Mouse (Mus musculus) hindbrain, embryonic 11.5 days (tissue): ENCODE data around the gene Zfp653. TPM values are rescaled to one million over a fixed set of nuclear protein-coding genes. Genes with fewer than 3 reads are reported as not detected.
A peak's percentile ranks its signal among the peaks of the same experiment; 100 is the strongest.

Experiments used
- ATAC-seq: fragments of 200-750 bp; cut with Nextera tagmentation; 2 replicates; pipeline ENCODE4 v1.8.0; 2017; ENCODE audit warnings: mild to moderate bottlenecking, moderate TSS enrichment, moderate library complexity; ENCODE audit not compliant: low FRiP score
- DNase-seq: peaks from one replicate; pipeline ENCODE4 v3.0.0-alpha.2; 2015; ENCODE audit warnings: low spot score
- H3K27ac ChIP-seq: fragments of 300-500 bp; sonication (generic); 2 replicates; pipeline ENCODE4 v1.5.1; 2014; ENCODE audit warnings: mild to moderate bottlenecking, low read depth, low read length
- H3K27me3 ChIP-seq: fragments of 300-500 bp; sonication (generic); 2 replicates; pipeline ENCODE4 v1.6.1; 2014; ENCODE audit warnings: mild to moderate bottlenecking, low read length, moderate library complexity, mixed read lengths; ENCODE audit not compliant: control insufficient read depth, insufficient read depth
- H3K36me3 ChIP-seq: fragments of 300-500 bp; sonication (generic); 2 replicates; pipeline ENCODE4 v1.6.1; 2014; ENCODE audit warnings: mild to moderate bottlenecking, low read length, moderate library complexity, mixed read lengths; ENCODE audit not compliant: control insufficient read depth, insufficient read depth
- H3K4me1 ChIP-seq: fragments of 300-500 bp; sonication (generic); replicated peaks from 2 replicates; pipeline ENCODE4 v1.6.1; 2014; ENCODE audit warnings: low read length, mixed read lengths; ENCODE audit not compliant: control insufficient read depth, insufficient read depth
- H3K4me2 ChIP-seq: fragments of 300-500 bp; sonication (generic); replicated peaks from 2 replicates; pipeline ENCODE4 v1.6.1; 2014; ENCODE audit warnings: mild to moderate bottlenecking, low read depth, low read length
- H3K4me3 ChIP-seq: fragments of 300-500 bp; sonication (generic); 2 replicates; pipeline ENCODE4 v1.5.1; 2014; ENCODE audit warnings: low read depth, low read length
- H3K9ac ChIP-seq: fragments of 300-500 bp; sonication (generic); 2 replicates; pipeline ENCODE4 v1.6.1; 2014; ENCODE audit warnings: low read depth, low read length
- H3K9me3 ChIP-seq: fragments of 300-500 bp; sonication (generic); 2 replicates; pipeline ENCODE4 v1.6.1; 2016; ENCODE audit warnings: low read length; ENCODE audit not compliant: control insufficient read depth
- WGBS: fragments of 180-500 bp; shearing (Covaris S2); extraction: QIAGEN DNeasy Blood & Tissue Kit; methylation state at CpG from one replicate; pipeline ENCODE4 v1.1.7; 2014; 5-methylcytosine and 5-hydroxymethylcytosine counted together
- polyA plus RNA-seq: library from polyadenylated mRNA; unstranded; fragments of >200 nt; fragmentation: Nextera tagmentation; extraction: Ambion mirVana; gene quantifications from 2 replicates; pipeline ENCODE4 v1.2.1, GENCODE M21; 2014

Gene Zfp653
- polyA plus RNA-seq, 1 experiment from 2014 or later: 9.2 TPM

DNA sequence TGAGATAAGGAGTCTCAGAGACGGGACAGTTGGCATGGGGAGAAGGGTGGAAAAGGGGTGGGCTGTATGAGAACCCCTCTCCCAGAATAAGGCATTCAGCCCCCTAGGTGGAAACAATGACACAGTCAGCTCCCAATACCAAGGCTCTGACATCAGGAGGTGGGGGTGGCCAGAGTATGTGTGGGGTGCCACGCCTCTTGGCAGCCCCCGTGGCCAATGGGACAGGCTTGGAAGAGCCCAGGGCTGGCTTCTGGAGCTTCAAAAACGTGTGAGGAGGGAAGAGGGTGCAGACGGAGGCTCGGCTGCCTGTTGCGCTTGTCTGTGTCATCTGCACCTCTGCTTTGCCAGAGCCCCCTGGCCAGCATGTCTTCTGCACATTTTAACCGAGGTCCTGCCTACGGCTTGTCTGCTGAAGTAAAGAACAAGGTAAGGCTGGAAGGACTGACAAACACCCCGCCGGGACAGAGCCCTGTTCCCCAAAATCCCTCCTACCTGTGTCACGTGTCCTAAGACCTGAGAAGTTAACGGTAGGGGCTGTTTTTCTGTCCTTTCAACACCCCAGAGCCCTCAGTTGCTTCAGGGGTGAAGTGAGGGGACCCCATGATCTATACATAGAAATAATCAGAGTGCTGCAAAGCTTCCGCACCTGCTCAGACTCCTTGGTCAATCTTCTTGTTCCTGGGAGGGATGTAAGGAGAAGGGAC lies 28.0 kb upstream of the Zfp653 start, which contains the start of gene Cnn1:
TSS of gene Cnn1 (plus strand) at position 224 of the 704 bp plus-strand sequence.
- Histone ChIP-seq H3K27me3 (peaks cover 24% of the 10 kb centered on the region), H3K9me3 (no peaks in the 10 kb centered on the region), H3K36me3 (no peaks in the 10 kb centered on the region), H3K4me1 (peaks cover 3% of the 10 kb centered on the region; the same call in 1 of the 2 replicates), H3K4me2 (no peak within 1 kb of the TSS), H3K4me3 (no peak within 1 kb of the TSS), H3K9ac (no peak within 1 kb of the TSS), H3K27ac (no peak within 1 kb of the TSS)
- ATAC-seq (no peak), DNase-seq (no peak)
- WGBS: 8% methylated on average over 14 of the region's 14 CpGs

- Histone ChIP-seq H3K9ac (peak overlapping the region; percentile 48), H3K27ac (no peak overlapping the region), H3K27me3 (peaks cover 19% of the 10 kb centered on the region), H3K4me3 (peak overlapping the region; percentile 30), H3K36me3 (no peaks in the 10 kb centered on the region), H3K4me2 (peak overlapping the region; percentile 60), H3K9me3 (no peaks in the 10 kb centered on the region), H3K4me1 (peaks cover 3% of the 10 kb centered on the region; the same call in 1 of the 2 replicates)
- peak; percentile 66; the same call in 1 of the 2 replicates for ATAC-seq
- 5% methylated on average over 24 of the region's 24 CpGs for WGBS
- peak; percentile 84 for DNase-seq
These were observed 24.7 kb upstream of the Zfp653 start for GRCm38 (mm10) chr9:22095854-22096307.

GRCm38 (mm10) chr9:22092746-22093145 lies 21.6 kb upstream of the Zfp653 start:
- no peak overlapping the region for H3K4me2 ChIP-seq
- no peak overlapping the region for H3K9ac ChIP-seq
- peaks cover 3% of the 10 kb centered on the region; the same call in 1 of the 2 replicates for H3K4me1 ChIP-seq
- no peaks in the 10 kb centered on the region; the same call in 1 of the 2 replicates for H3K27me3 ChIP-seq
- no peak overlapping the region for H3K27ac ChIP-seq
- whole genome bisulfite sequencing: 85% methylated on average over 6 of the region's 6 CpGs
- H3K9me3 ChIP-seq: no peaks in the 10 kb centered on the region
- H3K36me3 ChIP-seq: no peaks in the 10 kb centered on the region
- ATAC-seq (no peak), DNase-seq (no peak)
- H3K4me3 ChIP-seq: no peak overlapping the region

GRCm38 (mm10) chr9:22089986-22090385 lies 18.8 kb upstream of the Zfp653 start:
- Histone ChIP-seq H3K4me1 (no peaks in the 10 kb centered on the region), H3K27ac (no peak overlapping the region), H3K9me3 (no peaks in the 10 kb centered on the region), H3K4me3 (no peak overlapping the region), H3K9ac (no peak overlapping the region), H3K4me2 (no peak overlapping the region), H3K27me3 (no peaks in the 10 kb centered on the region), H3K36me3 (no peaks in the 10 kb centered on the region)
- DNase-seq (no peak), ATAC-seq (no peak)
- 86% methylated on average over 7 of the region's 7 CpGs for WGBS

- no peak overlapping the region for H3K27ac ChIP-seq
- no peaks in the 10 kb centered on the region for H3K27me3 ChIP-seq
- H3K4me1 ChIP-seq: peaks cover 3% of the 10 kb centered on the region; the same call in 1 of the 2 replicates
- H3K4me2 ChIP-seq: no peak overlapping the region
- no peak overlapping the region for H3K4me3 ChIP-seq
- no peak overlapping the region for H3K9ac ChIP-seq
- ATAC-seq (no peak), DNase-seq (no peak)
- no peaks in the 10 kb centered on the region for H3K9me3 ChIP-seq
- H3K36me3 ChIP-seq: no peaks in the 10 kb centered on the region
- WGBS: 97% methylated on average over 7 of the region's 7 CpGs
These were observed 18.1 kb upstream of the Zfp653 start for GRCm38 (mm10) chr9:22089281-22089680.

DNA sequence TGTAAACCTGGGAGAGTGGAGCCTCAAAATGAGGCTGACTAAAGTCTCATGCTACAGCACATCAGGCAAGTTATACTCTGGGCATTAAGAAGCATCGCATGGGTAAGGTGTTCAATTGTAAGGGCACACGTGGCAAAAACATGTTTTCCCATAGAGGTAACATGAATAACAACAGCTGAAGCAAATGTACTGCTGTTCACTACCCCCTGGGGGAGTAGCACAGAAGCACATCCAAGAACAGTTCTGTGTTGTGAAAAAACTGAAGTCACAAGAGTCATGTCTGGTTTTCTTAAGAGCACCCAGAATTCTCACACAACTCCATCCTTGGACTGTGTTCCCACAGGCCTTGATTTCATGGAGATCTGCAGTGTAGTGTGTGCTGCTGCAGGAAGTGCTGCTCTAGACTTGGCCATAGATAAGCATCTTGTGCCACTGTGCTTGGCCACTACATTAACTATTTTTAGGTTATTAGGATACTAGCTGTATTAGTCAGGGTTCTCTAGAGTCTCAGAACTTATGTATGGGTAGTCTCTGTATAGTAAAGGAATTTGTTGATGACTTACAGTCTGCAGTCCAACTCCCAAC lies 15.9 kb upstream of the Zfp653 start:
- H3K27ac ChIP-seq: no peak overlapping the region
- H3K27me3 ChIP-seq: no peaks in the 10 kb centered on the region
- no peak overlapping the region for H3K9ac ChIP-seq
- H3K4me1 ChIP-seq: peaks cover 3% of the 10 kb centered on the region; the same call in 1 of the 2 replicates
- H3K9me3 ChIP-seq: no peaks in the 10 kb centered on the region
- no peak overlapping the region for H3K4me2 ChIP-seq
- no peak overlapping the region for H3K4me3 ChIP-seq
- WGBS: 87% methylated on average over 2 of the region's 2 CpGs
- DNase-seq (no peak), ATAC-seq (no peak)
- H3K36me3 ChIP-seq: no peaks in the 10 kb centered on the region

DNA sequence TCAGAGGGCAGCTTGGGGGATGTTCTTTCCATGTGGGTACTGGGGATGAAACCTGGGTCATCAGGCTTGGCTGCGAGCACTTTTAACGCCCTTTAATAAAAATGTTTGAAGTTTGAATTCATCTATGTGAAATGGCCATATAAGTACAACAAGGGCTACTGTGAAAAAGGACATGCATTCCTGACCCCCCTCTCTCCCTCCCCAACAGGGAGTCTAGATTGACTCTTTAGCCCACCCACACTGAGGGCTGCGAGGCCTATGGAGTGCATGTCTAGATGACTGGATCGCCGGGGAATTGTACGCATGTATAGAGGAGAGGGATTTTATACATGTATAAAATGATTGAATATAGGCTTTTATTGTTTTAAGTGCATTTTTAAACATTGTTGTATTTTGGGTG lies 14.8 kb upstream of the Zfp653 start:
- peak overlapping the region; percentile 53 for H3K4me2 ChIP-seq
- no peaks in the 10 kb centered on the region for H3K27me3 ChIP-seq
- peaks cover 3% of the 10 kb centered on the region; the same call in 1 of the 2 replicates for H3K4me1 ChIP-seq
- ATAC-seq: no peak
- 76% methylated on average over 6 of the region's 6 CpGs for WGBS
- no peaks in the 10 kb centered on the region for H3K36me3 ChIP-seq
- DNase-seq: no peak
- peak overlapping the region; percentile 49 for H3K4me3 ChIP-seq
- H3K9ac ChIP-seq: peak overlapping the region; percentile 44
- H3K9me3 ChIP-seq: no peaks in the 10 kb centered on the region
- no peak overlapping the region for H3K27ac ChIP-seq

GRCm38 (mm10) chr9:22085022-22085834 lies 14.1 kb upstream of the Zfp653 start, which contains the start of gene Ecsit:
Ecsit (minus strand) TSS chr9:22085438.
- ATAC-seq (peak; percentile 98), DNase-seq (peak; percentile 95)
- WGBS: under 1% methylated on average over 48 of the region's 48 CpGs
- no peaks in the 10 kb centered on the region for H3K27me3 ChIP-seq
- H3K4me3 ChIP-seq: peak within 1 kb of the TSS; percentile 49
- no peak within 1 kb of the TSS for H3K27ac ChIP-seq
- peak within 1 kb of the TSS; percentile 44 for H3K9ac ChIP-seq
- peak within 1 kb of the TSS; percentile 54 for H3K4me2 ChIP-seq
- peaks cover 3% of the 10 kb centered on the region; the same call in 1 of the 2 replicates for H3K4me1 ChIP-seq
- H3K36me3 ChIP-seq: no peaks in the 10 kb centered on the region
- no peaks in the 10 kb centered on the region for H3K9me3 ChIP-seq
